ENCODE assay signal across 9 mouse cellular contexts in genomic region chr11:62553633-62554032, GRCm38 (mm10). TPM values are rescaled to one million over a fixed set of nuclear protein-coding genes. Genes with fewer than 3 reads are reported as not detected.
A peak's percentile ranks its signal among the peaks of the same experiment; 100 is the strongest.
DNase-seq lines count a peak whose midpoint lies in the region; ATAC-seq and TF ChIP-seq lines count a peak whose summit lies in the region.
"Had no signal": no experiment of that assay in that cellular context is flagged by ENCODE, and none has a peak within 500 bp of the region (broad histone marks: within the 10 kb centered on the region; RNA-seq: fewer than 3 reads in every experiment).

No protein-coding gene starts in this region.

- H3K4me3 ChIP-seq in cerebellum, adult 2 months (replicated peaks; ENCODE audit: insufficient read depth, low read depth, low read length): peak overlapping the region; percentile 25
- peak overlapping the region; percentile 45 for H3K4me3 ChIP-seq in neural tube, embryonic 11.5 days (ENCODE audit: low read depth, low read length)
- peak overlapping the region; percentile 57 for H3K4me3 ChIP-seq in liver, embryonic 11.5 days (ENCODE audit: low read depth, low read length)
- peak overlapping the region; percentile 54 for H3K4me3 ChIP-seq in stomach, embryonic 16.5 days (replicated peaks; ENCODE audit: low read length)

- no peaks in the 10 kb centered on the region for H3K27me3 ChIP-seq in cerebellum, adult 2 months (ENCODE audit: control insufficient read depth, insufficient read depth, low read length)
- H3K27me3 ChIP-seq in neural tube, embryonic 11.5 days (ENCODE audit: control insufficient read depth, insufficient read depth, low read length): no peaks in the 10 kb centered on the region
- H3K27me3 ChIP-seq in liver, embryonic 11.5 days (replicated peaks; ENCODE audit: control insufficient read depth, insufficient read depth, low read length): no peaks in the 10 kb centered on the region
- no peaks in the 10 kb centered on the region for H3K27me3 ChIP-seq in stomach, embryonic 16.5 days (ENCODE audit: control insufficient read depth, insufficient read depth, low read length)

- no peak overlapping the region for H3K27ac ChIP-seq in cerebellum, adult 2 months (ENCODE audit: insufficient read depth, low read length)
- H3K27ac ChIP-seq in neural tube, embryonic 11.5 days (ENCODE audit: low read depth, low read length): no peak overlapping the region
- no peak overlapping the region for H3K27ac ChIP-seq in liver, embryonic 11.5 days (ENCODE audit: low read depth, low read length)
- H3K27ac ChIP-seq in stomach, embryonic 16.5 days (ENCODE audit: low read length): no peak overlapping the region

- H3K9ac ChIP-seq in neural tube, embryonic 11.5 days (ENCODE audit: low read length): no peak overlapping the region
- H3K9ac ChIP-seq in liver, embryonic 11.5 days (ENCODE audit: low read depth, low read length): peak overlapping the region; percentile 30; the same call in 1 of the 2 replicates
- peak overlapping the region; percentile 48 for H3K9ac ChIP-seq in stomach, embryonic 16.5 days (ENCODE audit: low read length)

- H3K36me3 ChIP-seq in neural tube, embryonic 11.5 days (ENCODE audit: control insufficient read depth, insufficient read depth, low read length): no peaks in the 10 kb centered on the region
- peaks cover 10% of the 10 kb centered on the region for H3K36me3 ChIP-seq in liver, embryonic 11.5 days (ENCODE audit: control insufficient read depth, insufficient read depth, low read length)
- H3K36me3 ChIP-seq in stomach, embryonic 16.5 days (ENCODE audit: control insufficient read depth, insufficient read depth, low read length): peaks cover 21% of the 10 kb centered on the region

- no peak for ATAC-seq in cerebellum, adult (ENCODE audit: insufficient number of reproducible peaks, low FRiP score, low TSS enrichment)
- ATAC-seq in neural tube, embryonic 11.5 days (ENCODE audit: insufficient read depth, low FRiP score, low TSS enrichment): no peak
- ATAC-seq in liver, embryonic 11.5 days (replicated peaks; ENCODE audit: low FRiP score): no peak
- ATAC-seq in stomach, embryonic 16.5 days (ENCODE audit: insufficient read depth, low FRiP score): no peak

- DNase-seq in cerebellum, adult 2 months: no peak
- no peak for DNase-seq in neural tube, embryonic 11.5 days (ENCODE audit: low spot score)
- DNase-seq in neural tube, embryonic 10.5 days (ENCODE audit: extremely low spot score, low spot score): no peak
- no peak for DNase-seq in liver, embryonic 11.5 days (ENCODE audit: low spot score)
- no peak for DNase-seq in embryo, embryonic 11 days
- no peak for DNase-seq in adrenal gland, adult 2 months
- DNase-seq: thymus, postnatal 36 days had no signal

- TF ChIP-seq POLR2A in cerebellum, adult 2 months (IDR thresholded peaks at IDR 0.05; ENCODE audit: borderline replicate concordance, insufficient read depth, low read length): no peak

- no peaks in the 10 kb centered on the region for H3K9me3 ChIP-seq in neural tube, embryonic 11.5 days (ENCODE audit: control insufficient read depth, low read length)
- H3K9me3 ChIP-seq in liver, embryonic 11.5 days (ENCODE audit: control insufficient read depth, low read length): no peaks in the 10 kb centered on the region
- no peaks in the 10 kb centered on the region for H3K9me3 ChIP-seq in stomach, embryonic 16.5 days (replicated peaks; ENCODE audit: control insufficient read depth, low read length)

- no peak for TF ChIP-seq CTCF in cerebellum, adult 2 months (IDR thresholded peaks at IDR 0.05; ENCODE audit: borderline replicate concordance, insufficient read depth, low read depth, low read length)

- 40% methylated on average over 5 of the region's 5 CpGs for WGBS in cerebellum, adult 2 months
- WGBS in neural tube, embryonic 11.5 days: 91% methylated on average over 5 of the region's 5 CpGs
- WGBS in liver, embryonic 11.5 days: 78% methylated on average over 5 of the region's 5 CpGs
- 73% methylated on average over 5 of the region's 5 CpGs for WGBS in stomach, embryonic 16.5 days

- no peaks in the 10 kb centered on the region for H3K4me1 ChIP-seq in cerebellum, adult 2 months (ENCODE audit: control insufficient read depth, insufficient read depth, low read length)
- H3K4me1 ChIP-seq in neural tube, embryonic 11.5 days (ENCODE audit: control insufficient read depth, insufficient read depth, low read length): peaks cover 22% of the 10 kb centered on the region
- peaks cover 26% of the 10 kb centered on the region for H3K4me1 ChIP-seq in liver, embryonic 11.5 days (replicated peaks; ENCODE audit: control insufficient read depth, insufficient read depth, low read length)
- peaks cover 26% of the 10 kb centered on the region for H3K4me1 ChIP-seq in stomach, embryonic 16.5 days (ENCODE audit: control insufficient read depth, insufficient read depth, low read length)

- peak overlapping the region; percentile 72 for H3K4me2 ChIP-seq in neural tube, embryonic 11.5 days (ENCODE audit: low read depth)
- peak overlapping the region; percentile 85 for H3K4me2 ChIP-seq in liver, embryonic 11.5 days
- peak overlapping the region; percentile 97 for H3K4me2 ChIP-seq in stomach, embryonic 16.5 days (ENCODE audit: low read depth, low read length)

RNA-seq across cellular contexts. Expression of gene Ubb, which starts 2.7 kb away (rescaled TPM):
- polyA plus RNA-seq in cerebellum, adult 2 months (2012; rRNA removed): 3,782 and 4,320 TPM in 2 replicates
- polyA plus RNA-seq in neural tube, embryonic 11.5 days (2014; fragmentation: Nextera tagmentation; extraction: Ambion mirVana): 3,903 and 3,916 TPM in 2 replicates
- 2,001 and 2,023 TPM in 2 replicates for polyA plus RNA-seq in liver, embryonic 11.5 days (2014; fragmentation: Nextera tagmentation; extraction: Ambion mirVana)
- 2,665 and 2,674 TPM in 2 replicates for polyA plus RNA-seq in stomach, embryonic 16.5 days (2015; fragmentation: Nextera tagmentation; extraction: Ambion mirVana)
- 1,000 to 10,000 TPM; 1,385 to 1,758 TPM for total RNA-seq in adrenal gland, adult 2 months (2021)
- polyA plus RNA-seq in adrenal gland, adult 2 months (2012; rRNA removed): 1,114 and 1,206 TPM in 2 replicates

RNA-seq across cellular contexts. Expression of gene Cenpv, which starts 14.6 kb away (rescaled TPM):
- polyA plus RNA-seq in cerebellum, adult 2 months (2012; rRNA removed): 46.7 and 52.4 TPM in 2 replicates
- polyA plus RNA-seq in neural tube, embryonic 11.5 days (2014; fragmentation: Nextera tagmentation; extraction: Ambion mirVana): 59.6 and 66.7 TPM in 2 replicates
- polyA plus RNA-seq in liver, embryonic 11.5 days (2014; fragmentation: Nextera tagmentation; extraction: Ambion mirVana): 34.3 and 38.4 TPM in 2 replicates
- polyA plus RNA-seq in stomach, embryonic 16.5 days (2015; fragmentation: Nextera tagmentation; extraction: Ambion mirVana): 4.2 and 5.7 TPM in 2 replicates
- 10 to 100 TPM; 44.1 to 45.8 TPM for total RNA-seq in adrenal gland, adult 2 months (2021)
- polyA plus RNA-seq in adrenal gland, adult 2 months (2012; rRNA removed): 46.8 and 58.2 TPM in 2 replicates

RNA-seq across cellular contexts. Expression of gene Trpv2, which starts 20.7 kb away (rescaled TPM):
- polyA plus RNA-seq in cerebellum, adult 2 months (2012; rRNA removed): 22.0 and 23.7 TPM in 2 replicates
- polyA plus RNA-seq in neural tube, embryonic 11.5 days (2014; fragmentation: Nextera tagmentation; extraction: Ambion mirVana): 10.0 and 11.7 TPM in 2 replicates
- polyA plus RNA-seq in liver, embryonic 11.5 days (2014; fragmentation: Nextera tagmentation; extraction: Ambion mirVana): 9.7 and 10.9 TPM in 2 replicates
- 20.9 and 22.2 TPM in 2 replicates for polyA plus RNA-seq in stomach, embryonic 16.5 days (2015; fragmentation: Nextera tagmentation; extraction: Ambion mirVana)
- 1 to 10 TPM; 2.7 to 4.2 TPM for total RNA-seq in adrenal gland, adult 2 months (2021)
- 2.7 and 3.9 TPM in 2 replicates for polyA plus RNA-seq in adrenal gland, adult 2 months (2012; rRNA removed)
